Mouse (Mus musculus) brain, adult 2 months (tissue): ENCODE data around the gene Rpusd3.

Source experiments
- DNase-seq: peaks from one replicate; pipeline ENCODE4 v3.0.0; 2011; ENCODE audit warnings: low read depth, low spot score

The Rpusd3 gene

GRCm38 (mm10) chr6:113419199-113419587 lies at the start of gene Rpusd3:
TSS of gene Rpusd3 (minus strand) at chr6:113419340.
- peak; percentile 99 for DNase-seq

- DNase-seq = no peak
Measured at GRCm38 (mm10) chr6:113468512-113468911, 49.4 kb upstream of the Rpusd3 start.

- no peak for DNase-seq
Measured at GRCm38 (mm10) chr6:113465602-113466001, 46.5 kb upstream of the Rpusd3 start.

GRCm38 (mm10) chr6:113464040-113464439 lies 44.9 kb upstream of the Rpusd3 start:
- no peak for DNase-seq

GRCm38 (mm10) chr6:113458635-113459034 lies 39.5 kb upstream of the Rpusd3 start:
- DNase-seq = peak; percentile 54

- no peak for DNase-seq
Measured at GRCm38 (mm10) chr6:113457952-113458534, 38.9 kb upstream of the Rpusd3 start, which contains the start of gene Il17re. TSS of gene Il17re (plus strand) at chr6:113458484.

- DNase-seq = no peak
Measured at GRCm38 (mm10) chr6:113455007-113455406, 35.9 kb upstream of the Rpusd3 start.

- DNase-seq = no peak
Measured at GRCm38 (mm10) chr6:113451839-113452238, 32.7 kb upstream of the Rpusd3 start.

GRCm38 (mm10) chr6:113447639-113448038 lies 28.5 kb upstream of the Rpusd3 start:
- DNase-seq = peak; percentile 68

- no peak for DNase-seq
Measured at GRCm38 (mm10) chr6:113444207-113444965, 25.2 kb upstream of the Rpusd3 start.

GRCm38 (mm10) chr6:113443091-113443490 lies 24.0 kb upstream of the Rpusd3 start:
- peak; percentile 14 for DNase-seq

GRCm38 (mm10) chr6:113442442-113443090 lies 23.4 kb upstream of the Rpusd3 start, which contains the start of gene Jagn1:
TSS of gene Jagn1 (plus strand) at chr6:113442569.
- peak; percentile 97 for DNase-seq

- DNase-seq = no peak
Measured at GRCm38 (mm10) chr6:113442087-113442441, 22.9 kb upstream of the Rpusd3 start.

- DNase-seq = peak; percentile 92
Measured at GRCm38 (mm10) chr6:113441147-113441680, 22.1 kb upstream of the Rpusd3 start.

GRCm38 (mm10) chr6:113440686-113441085 lies 21.5 kb upstream of the Rpusd3 start:
- DNase-seq = no peak

- DNase-seq = no peak
Measured at GRCm38 (mm10) chr6:113438721-113439430, 19.7 kb upstream of the Rpusd3 start.

- no peak for DNase-seq
Measured at GRCm38 (mm10) chr6:113437135-113437534, 18.0 kb upstream of the Rpusd3 start.

GRCm38 (mm10) chr6:113435664-113436205 lies 16.6 kb upstream of the Rpusd3 start, which contains the start of gene Cidec:
TSS of gene Cidec (minus strand) at chr6:113435760.
- no peak for DNase-seq

GRCm38 (mm10) chr6:113434691-113435090 lies 15.6 kb upstream of the Rpusd3 start:
- DNase-seq = no peak

- no peak for DNase-seq
Measured at GRCm38 (mm10) chr6:113433661-113434060, 14.5 kb upstream of the Rpusd3 start.

- no peak for DNase-seq
Measured at GRCm38 (mm10) chr6:113431801-113432200, 12.7 kb upstream of the Rpusd3 start.
